Mouse (Mus musculus): ENCODE results near the gene Wnt3a. TPM values are rescaled to one million over a fixed set of nuclear protein-coding genes. Genes with fewer than 3 reads are reported as not detected.

Gene Wnt3a
- total and polyA plus RNA-seq, 2 experiments from 2014 or later, result 0.16 TPM; not detected in 1

DNA sequence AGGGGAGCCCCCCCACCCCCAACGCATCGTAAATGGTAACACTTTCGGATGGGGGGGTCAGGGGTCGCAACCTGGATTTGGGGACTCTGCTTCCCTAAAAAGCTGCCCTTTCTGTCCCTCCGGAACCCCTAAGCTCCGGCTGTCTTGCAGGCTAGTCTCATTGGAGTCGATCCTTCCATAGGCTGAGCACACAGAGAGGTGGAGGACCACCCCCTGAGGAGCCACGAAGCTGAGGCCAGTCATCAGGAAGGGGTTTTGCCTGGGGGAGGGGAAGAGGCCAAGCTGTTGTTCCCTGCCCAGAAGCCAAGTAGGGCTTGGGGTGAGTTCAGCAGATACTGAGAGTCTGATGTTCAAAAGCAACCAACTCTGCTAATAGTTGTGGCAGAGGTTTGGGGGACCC, 26.0 kb downstream of the Wnt3a start:
- 9% methylated on average over 8 of the region's 8 CpGs for WGBS
- no peak for TF ChIP-seq CTCF (IDR thresholded peaks at IDR 0.05)
- Histone ChIP-seq H3K4me1 (ENCODE audit: insufficient read depth, low read length) (0 out of 2 replicates have a peak, but pooled peaks cover 3% of the 10 kb centered on the region), H3K27ac (ENCODE audit: low read depth, low read length) (no peak overlapping the region), H3K36me3 (ENCODE audit: insufficient read depth, low read length) (no peaks in the 10 kb centered on the region), H3K27me3 (ENCODE audit: insufficient read depth, low read length) (peaks cover 20% of the 10 kb centered on the region; the same call in 1 of the 2 replicates), H3K9ac (replicated peaks; ENCODE audit: low read length, poor library complexity, severe bottlenecking) (peak overlapping the region; percentile 69), H3K4me2 (ENCODE audit: low read depth, low read length, poor library complexity, severe bottlenecking) (peak overlapping the region; percentile 73), H3K9me3 (ENCODE audit: low read length) (no peaks in the 10 kb centered on the region), H3K4me3 (ENCODE audit: low read depth, low read length) (peak overlapping the region; percentile 50)
- peak; percentile 16 for DNase-seq (ENCODE audit: low spot score)
- no peak for ATAC-seq (ENCODE audit: low FRiP score)

DNA sequence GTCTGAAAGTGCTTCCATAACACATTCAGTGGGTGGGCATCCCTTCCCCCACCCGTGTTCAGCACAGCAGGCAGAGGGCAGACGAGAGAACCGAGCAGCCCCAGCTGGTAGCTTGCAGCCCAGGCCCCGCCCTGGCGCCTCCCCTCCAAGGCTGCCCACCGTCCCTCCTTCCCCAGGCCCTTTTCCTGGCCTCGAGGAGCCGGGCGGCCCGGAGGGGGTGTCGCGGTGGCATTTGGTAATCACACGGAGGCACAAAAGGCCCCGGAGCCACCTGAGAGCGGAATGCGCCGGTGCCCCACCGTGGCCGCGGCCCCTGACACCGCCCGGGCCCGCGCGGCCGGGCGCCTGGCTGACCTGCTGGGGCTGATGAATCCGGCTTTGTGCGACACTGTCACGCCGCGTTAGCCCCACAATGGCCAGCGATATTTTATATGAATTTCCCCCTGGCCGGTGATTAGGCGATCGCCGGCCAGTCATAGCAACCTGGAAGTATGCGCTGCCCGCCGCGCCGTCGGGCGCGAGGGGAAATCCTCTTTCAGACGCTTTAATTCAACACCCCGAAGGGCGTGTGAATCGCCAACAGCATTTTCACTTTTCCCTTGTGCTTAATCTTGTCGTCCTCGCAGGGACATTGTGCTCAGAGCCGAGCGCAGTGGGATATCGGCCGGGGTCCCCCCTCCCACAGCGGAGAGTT, 26.5 kb downstream of the Wnt3a start:
- WGBS, result under 1% methylated on average over 54 of the region's 56 CpGs
- H3K27me3 ChIP-seq (ENCODE audit: insufficient read depth, low read length), result peaks cover 20% of the 10 kb centered on the region; the same call in 1 of the 2 replicates
- 0 out of 2 replicates have a peak, but pooled peaks cover 3% of the 10 kb centered on the region for H3K4me1 ChIP-seq (ENCODE audit: insufficient read depth, low read length)
- H3K27ac ChIP-seq (ENCODE audit: low read depth, low read length), result no peak overlapping the region
- H3K36me3 ChIP-seq (ENCODE audit: insufficient read depth, low read length), result no peaks in the 10 kb centered on the region
- peak overlapping the region; percentile 73 for H3K4me2 ChIP-seq (ENCODE audit: low read depth, low read length, poor library complexity, severe bottlenecking)
- H3K9ac ChIP-seq (replicated peaks; ENCODE audit: low read length, poor library complexity, severe bottlenecking), result peak overlapping the region; percentile 69
- TF ChIP-seq CTCF (IDR thresholded peaks at IDR 0.05), result peak; percentile 71
- peak overlapping the region; percentile 50 for H3K4me3 ChIP-seq (ENCODE audit: low read depth, low read length)
- DNase-seq (ENCODE audit: low spot score), result peak; percentile 81
- ATAC-seq (ENCODE audit: low FRiP score), result peak; percentile 92
- H3K9me3 ChIP-seq (ENCODE audit: low read length), result no peaks in the 10 kb centered on the region

DNA sequence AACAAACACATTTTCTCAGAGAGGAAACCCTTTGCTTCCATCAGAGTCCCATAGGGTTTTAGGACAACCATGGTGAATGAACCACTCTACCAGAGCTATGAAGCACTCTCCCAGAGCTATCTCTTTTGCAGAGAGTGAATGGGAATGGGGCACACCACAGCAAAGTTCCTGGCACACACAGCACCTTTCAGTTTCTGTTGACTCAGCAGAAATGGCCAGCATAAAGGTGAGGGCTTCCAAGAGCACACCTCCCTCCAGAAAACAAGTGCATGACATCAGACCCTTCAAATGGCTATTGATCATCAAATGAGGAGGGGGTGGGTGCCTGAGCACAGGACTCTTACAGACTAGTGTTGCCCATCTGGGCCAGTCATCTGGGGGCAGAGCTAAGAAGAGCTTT, 28.2 kb downstream of the Wnt3a start:
- DNase-seq (ENCODE audit: low spot score) (no peak), ATAC-seq (ENCODE audit: low FRiP score) (no peak)
- H3K4me2 ChIP-seq (ENCODE audit: low read depth, low read length, poor library complexity, severe bottlenecking), result no peak overlapping the region
- TF ChIP-seq CTCF (IDR thresholded peaks at IDR 0.05), result no peak
- H3K9me3 ChIP-seq (ENCODE audit: low read length), result no peaks in the 10 kb centered on the region
- no peaks in the 10 kb centered on the region for H3K36me3 ChIP-seq (ENCODE audit: insufficient read depth, low read length)
- no peak overlapping the region for H3K4me3 ChIP-seq (ENCODE audit: low read depth, low read length)
- H3K27me3 ChIP-seq (ENCODE audit: insufficient read depth, low read length), result peaks cover 20% of the 10 kb centered on the region; the same call in 1 of the 2 replicates
- no peak overlapping the region for H3K9ac ChIP-seq (replicated peaks; ENCODE audit: low read length, poor library complexity, severe bottlenecking)
- no peak overlapping the region for H3K27ac ChIP-seq (ENCODE audit: low read depth, low read length)
- 0 out of 2 replicates have a peak, but pooled peaks cover 3% of the 10 kb centered on the region for H3K4me1 ChIP-seq (ENCODE audit: insufficient read depth, low read length)

DNA sequence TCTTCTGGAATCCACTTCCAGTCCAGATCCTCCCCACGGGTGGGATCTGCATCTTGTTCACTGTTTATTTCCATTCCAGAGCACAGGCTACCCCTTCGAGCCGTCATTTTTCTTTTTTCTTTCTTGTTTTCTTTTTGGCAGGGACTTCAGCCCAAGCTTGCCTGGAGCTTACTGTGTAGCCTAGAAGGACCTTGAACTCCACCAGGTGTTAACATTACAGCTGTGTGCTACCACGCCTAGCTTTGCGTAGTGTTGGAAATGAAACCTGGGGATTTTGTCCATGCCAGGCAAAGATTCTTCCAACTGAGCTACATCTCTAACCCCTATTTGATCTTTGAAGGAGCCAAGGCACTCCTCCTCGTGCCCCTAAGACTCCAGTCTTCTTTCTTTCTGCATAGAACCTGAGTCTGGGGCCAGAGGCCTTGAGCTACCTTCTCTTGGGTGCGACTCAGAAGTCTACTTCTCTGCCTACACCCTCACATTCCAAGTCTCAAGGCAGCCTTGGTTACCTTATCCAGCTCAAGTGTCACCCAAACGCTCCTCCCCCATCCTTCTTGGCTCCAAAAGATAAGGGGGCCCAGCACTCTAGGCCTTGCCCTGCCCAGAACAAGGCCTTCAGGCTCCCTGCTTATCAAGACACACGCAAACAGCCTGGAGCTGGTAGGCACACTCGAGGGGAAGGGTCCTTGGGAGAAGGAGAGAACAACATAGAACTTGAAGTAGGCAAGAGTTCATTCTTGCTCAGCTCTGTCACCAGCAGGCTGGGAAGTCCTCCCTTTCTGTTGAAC, 29.7 kb downstream of the Wnt3a start:
- WGBS, result 89% methylated on average over 10 of the region's 10 CpGs
- Histone ChIP-seq H3K4me3 (ENCODE audit: low read depth, low read length) (no peak overlapping the region), H3K9me3 (ENCODE audit: low read length) (no peaks in the 10 kb centered on the region), H3K27me3 (ENCODE audit: insufficient read depth, low read length) (peaks cover 16% of the 10 kb centered on the region), H3K9ac (replicated peaks; ENCODE audit: low read length, poor library complexity, severe bottlenecking) (no peak overlapping the region), H3K27ac (ENCODE audit: low read depth, low read length) (no peak overlapping the region), H3K4me2 (ENCODE audit: low read depth, low read length, poor library complexity, severe bottlenecking) (no peak overlapping the region), H3K36me3 (ENCODE audit: insufficient read depth, low read length) (no peaks in the 10 kb centered on the region), H3K4me1 (ENCODE audit: insufficient read depth, low read length) (0 out of 2 replicates have a peak, but pooled peaks cover 3% of the 10 kb centered on the region)
- TF ChIP-seq CTCF (IDR thresholded peaks at IDR 0.05), result no peak
- DNase-seq (ENCODE audit: low spot score) (no peak), ATAC-seq (ENCODE audit: low FRiP score) (no peak)

DNA sequence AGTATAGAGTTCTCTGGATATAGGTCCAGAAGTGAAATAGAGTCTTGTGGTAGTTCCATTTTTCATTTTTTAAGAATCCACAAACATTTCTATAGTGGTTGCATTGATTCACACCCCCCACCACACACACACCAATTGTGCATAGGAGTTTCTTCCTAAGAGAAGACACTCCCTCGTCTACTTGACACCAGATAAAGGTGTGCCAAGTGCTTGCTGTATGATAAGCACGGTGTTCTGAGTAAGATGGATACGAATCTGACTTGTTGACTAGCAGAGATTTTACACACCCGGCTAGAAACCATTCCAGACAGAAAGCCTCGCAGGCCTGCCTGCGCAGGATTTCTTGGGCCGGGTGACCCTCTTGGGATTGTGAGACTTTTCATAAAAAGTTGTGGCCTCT, 30.9 kb downstream of the Wnt3a start:
- Histone ChIP-seq H3K4me1 (ENCODE audit: insufficient read depth, low read length) (0 out of 2 replicates have a peak, but pooled peaks cover 3% of the 10 kb centered on the region), H3K36me3 (ENCODE audit: insufficient read depth, low read length) (no peaks in the 10 kb centered on the region), H3K27me3 (ENCODE audit: insufficient read depth, low read length) (peaks cover 10% of the 10 kb centered on the region), H3K4me2 (ENCODE audit: low read depth, low read length, poor library complexity, severe bottlenecking) (no peak overlapping the region), H3K9me3 (ENCODE audit: low read length) (no peaks in the 10 kb centered on the region), H3K9ac (replicated peaks; ENCODE audit: low read length, poor library complexity, severe bottlenecking) (no peak overlapping the region), H3K4me3 (ENCODE audit: low read depth, low read length) (no peak overlapping the region), H3K27ac (ENCODE audit: low read depth, low read length) (no peak overlapping the region)
- no peak for TF ChIP-seq CTCF (IDR thresholded peaks at IDR 0.05)
- ATAC-seq (ENCODE audit: low FRiP score) (no peak), DNase-seq (ENCODE audit: low spot score) (no peak)
- 80% methylated on average over 7 of the region's 7 CpGs for WGBS

DNA sequence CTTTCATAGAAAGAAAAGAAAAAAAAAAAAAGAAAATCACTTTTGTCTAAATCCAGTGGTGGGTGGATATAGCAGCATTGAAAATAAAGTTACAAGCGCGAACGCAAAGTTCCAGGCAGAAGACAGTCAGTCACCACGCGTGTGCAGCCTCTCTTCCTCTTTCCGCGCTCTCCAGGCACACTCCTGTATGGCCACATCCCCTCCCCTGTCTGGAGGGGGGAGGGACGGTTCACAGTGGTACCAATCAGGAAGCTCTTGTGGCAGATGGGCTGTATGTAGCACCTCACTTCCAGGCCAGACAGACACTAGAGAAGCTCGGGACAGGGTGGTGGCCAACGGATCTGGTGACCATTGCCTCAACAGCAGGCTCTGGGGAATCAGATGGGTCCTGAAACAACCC, 42.5 kb downstream of the Wnt3a start:
- Histone ChIP-seq H3K36me3 (ENCODE audit: insufficient read depth, low read length) (no peaks in the 10 kb centered on the region), H3K27ac (ENCODE audit: low read depth, low read length) (no peak overlapping the region), H3K4me3 (ENCODE audit: low read depth, low read length) (no peak overlapping the region), H3K4me2 (ENCODE audit: low read depth, low read length, poor library complexity, severe bottlenecking) (no peak overlapping the region), H3K9me3 (ENCODE audit: low read length) (no peaks in the 10 kb centered on the region), H3K9ac (replicated peaks; ENCODE audit: low read length, poor library complexity, severe bottlenecking) (no peak overlapping the region), H3K27me3 (ENCODE audit: insufficient read depth, low read length) (no peaks in the 10 kb centered on the region), H3K4me1 (ENCODE audit: insufficient read depth, low read length) (no peaks in the 10 kb centered on the region)
- ATAC-seq (ENCODE audit: low FRiP score) (no peak), DNase-seq (ENCODE audit: low spot score) (no peak)
- WGBS, result 77% methylated on average over 10 of the region's 10 CpGs
- TF ChIP-seq CTCF (IDR thresholded peaks at IDR 0.05), result no peak
